Mouse (Mus musculus): ENCODE data around the gene Ak2.

The Ak2 gene

DNA sequence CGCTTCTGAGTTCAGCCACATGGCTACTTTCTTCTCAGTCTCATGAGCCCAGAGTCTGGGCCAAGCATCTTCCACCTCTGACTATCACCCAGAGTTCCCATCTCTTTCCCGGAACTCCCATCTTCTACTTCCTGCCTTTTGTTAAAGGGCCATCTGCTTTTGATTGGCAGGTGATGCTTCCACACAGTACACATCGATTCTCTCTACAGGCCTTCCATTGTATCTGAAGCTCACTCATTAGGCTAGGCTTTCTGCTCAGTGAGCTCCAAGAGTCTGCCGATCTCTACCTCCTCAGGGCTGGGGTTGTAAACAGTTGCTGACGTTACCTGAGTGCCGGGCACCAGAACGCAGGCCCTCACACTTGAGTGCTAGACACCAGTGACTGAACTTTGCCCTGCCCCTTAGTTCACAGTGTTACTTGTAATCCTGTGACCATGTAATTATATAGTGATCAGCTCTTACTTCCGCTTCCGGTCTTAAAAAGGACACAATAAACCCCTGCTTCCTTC, at the start of gene Ak2:
Ak2 (plus strand) TSS at position 459 of the 509 bp plus-strand sequence.
- no peak for DNase-seq (ENCODE audit: low read depth)

GRCm38 (mm10) chr4:128942346-128942745, 49.4 kb upstream of the Ak2 start:
- peak; percentile 55 for DNase-seq (ENCODE audit: low read depth)

- no peak for DNase-seq (ENCODE audit: low read depth)
These were observed 45.0 kb upstream of the Ak2 start for GRCm38 (mm10) chr4:128946736-128947135.

- no peak for DNase-seq (ENCODE audit: low read depth)
These were observed 44.3 kb upstream of the Ak2 start for GRCm38 (mm10) chr4:128947326-128947933.

GRCm38 (mm10) chr4:128948137-128948674, 43.6 kb upstream of the Ak2 start:
- DNase-seq (ENCODE audit: low read depth), result peak; percentile 74

- no peak for DNase-seq (ENCODE audit: low read depth)
These were observed 42.2 kb upstream of the Ak2 start for GRCm38 (mm10) chr4:128949470-128950005.

DNA sequence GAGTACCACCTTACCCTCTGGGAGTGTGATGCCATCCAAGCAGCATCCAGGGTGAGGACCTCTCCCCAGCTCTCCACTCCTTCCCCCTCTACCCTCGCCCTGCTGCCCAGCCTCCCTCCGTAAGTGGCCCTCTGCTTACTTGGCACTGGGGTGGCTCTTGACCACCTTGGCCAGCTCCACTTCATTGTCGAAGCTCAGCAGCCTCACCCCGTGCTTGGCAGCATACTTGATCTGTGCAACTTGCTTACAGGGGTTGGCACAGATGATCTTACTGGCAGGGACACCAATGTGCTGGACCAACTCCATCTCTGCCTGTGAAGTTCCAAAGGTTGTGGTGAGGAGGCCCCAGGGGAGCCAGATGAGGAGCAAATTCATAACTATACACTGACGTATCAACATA, 41.3 kb upstream of the Ak2 start:
- DNase-seq (ENCODE audit: low read depth), result no peak

GRCm38 (mm10) chr4:128953851-128954250, 37.9 kb upstream of the Ak2 start:
- no peak for DNase-seq (ENCODE audit: low read depth)

DNA sequence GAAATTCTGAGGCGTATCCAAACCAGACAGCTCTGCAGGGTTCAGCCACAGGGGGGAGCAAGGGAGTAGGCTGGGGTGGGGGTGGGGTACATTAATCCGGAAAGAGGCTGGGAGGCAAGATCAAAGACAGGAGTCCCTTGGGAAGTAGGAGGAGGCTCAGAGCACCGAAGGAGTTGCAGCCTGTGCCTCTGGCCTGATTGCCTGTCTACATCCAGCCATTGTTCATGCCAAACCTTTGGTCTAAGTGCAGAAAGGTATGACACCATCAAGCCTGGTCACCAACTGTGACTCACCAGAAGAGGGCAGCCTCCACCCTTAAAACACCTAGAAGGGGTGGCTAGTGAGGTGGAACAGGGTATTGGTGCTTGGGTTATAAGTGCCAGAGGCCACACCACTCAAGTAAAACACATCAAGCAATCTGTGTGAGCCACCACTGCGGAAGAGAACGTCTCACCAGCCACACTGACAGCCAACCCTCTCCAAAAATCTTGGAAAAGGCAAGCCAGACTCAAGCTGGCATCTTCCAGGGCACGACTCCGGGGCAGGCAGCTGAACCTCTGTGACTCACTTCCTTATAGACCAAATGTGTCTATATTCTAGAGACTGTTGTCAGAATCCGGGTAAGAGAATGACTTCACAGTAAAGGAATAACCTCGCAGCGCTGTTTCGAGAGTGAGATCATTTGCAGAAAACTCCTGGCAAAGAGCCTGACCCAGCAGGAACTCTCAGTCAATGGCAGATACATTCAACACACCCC, 34.4 kb upstream of the Ak2 start:
- DNase-seq (ENCODE audit: low read depth), result peak; percentile 83

GRCm38 (mm10) chr4:128958156-128958555, 33.6 kb upstream of the Ak2 start:
- no peak for DNase-seq (ENCODE audit: low read depth)

DNA sequence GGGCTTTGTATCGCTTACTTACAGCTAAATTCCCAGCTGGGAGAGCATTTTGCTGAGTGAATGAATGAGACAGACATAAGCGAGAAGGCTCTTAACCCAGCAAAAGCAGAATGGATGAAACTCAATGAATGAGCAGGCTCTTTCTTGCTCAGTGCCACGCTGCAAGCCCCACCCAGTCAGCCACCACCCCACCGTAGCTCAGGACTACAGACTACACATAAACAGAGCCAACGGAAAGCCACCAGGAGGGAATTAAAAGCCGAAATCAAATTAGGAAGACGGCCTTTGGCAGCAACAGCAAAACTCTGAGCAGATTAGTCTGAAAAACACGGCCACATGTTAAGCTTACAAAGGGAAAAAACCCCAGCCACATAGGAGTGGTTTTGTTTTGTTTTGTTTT, 32.9 kb upstream of the Ak2 start:
- no peak for DNase-seq (ENCODE audit: low read depth)

- DNase-seq (ENCODE audit: low read depth), result no peak
These were observed 32.1 kb upstream of the Ak2 start for GRCm38 (mm10) chr4:128959676-128960075.

- DNase-seq (ENCODE audit: low read depth), result no peak
These were observed 30.3 kb upstream of the Ak2 start for GRCm38 (mm10) chr4:128961301-128962028.

DNA sequence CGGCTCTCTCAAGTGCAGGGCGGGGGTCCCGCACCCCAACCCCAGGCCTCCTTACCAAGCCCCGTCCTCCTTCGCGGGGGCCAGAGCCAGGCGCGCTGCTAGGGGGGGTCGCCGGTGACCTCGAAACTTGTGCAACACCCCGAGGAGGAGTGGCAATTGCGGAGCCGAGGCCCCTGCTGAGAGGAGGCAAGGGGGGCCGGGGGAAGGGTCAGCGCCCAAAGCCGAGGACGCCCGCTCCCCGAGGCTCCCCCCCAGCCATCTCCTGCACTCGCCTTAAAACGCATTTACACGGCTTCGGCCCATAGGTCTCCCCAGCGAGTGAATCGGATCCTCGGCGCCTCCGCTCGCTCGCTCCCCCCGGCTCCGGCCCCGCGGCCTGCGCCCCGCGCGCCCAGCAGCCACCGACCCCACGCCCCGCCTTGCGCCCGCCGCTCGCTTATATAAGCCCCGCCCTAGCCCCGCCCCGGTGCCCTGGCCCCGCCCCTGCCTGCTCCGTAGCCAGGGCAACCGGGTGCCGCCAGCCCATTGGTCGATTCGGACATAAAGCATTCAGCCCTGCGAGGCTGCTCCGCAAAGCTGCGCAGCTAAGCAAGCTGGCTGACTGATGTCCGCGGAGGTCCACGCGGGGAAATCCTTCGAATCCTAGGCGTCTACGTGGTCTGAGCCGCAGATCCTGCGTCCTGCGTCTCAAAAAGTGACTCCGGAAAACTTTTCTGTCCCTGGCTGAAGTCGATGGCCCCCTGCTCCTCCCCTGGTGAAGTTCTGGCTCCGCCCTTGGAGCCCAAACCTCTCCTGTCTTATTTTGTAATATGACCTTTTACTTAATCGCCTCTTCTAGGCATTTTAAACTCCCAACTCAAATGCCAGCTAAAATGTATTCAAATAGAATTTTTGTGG, 29.5 kb upstream of the Ak2 start, which contains the start of gene Azin2:
Azin2 (minus strand) TSS at position 414 of the 897 bp plus-strand sequence.
- DNase-seq (ENCODE audit: low read depth), result peak; percentile 93

- no peak for DNase-seq (ENCODE audit: low read depth)
These were observed 28.9 kb upstream of the Ak2 start for GRCm38 (mm10) chr4:128962926-128963290.

DNA sequence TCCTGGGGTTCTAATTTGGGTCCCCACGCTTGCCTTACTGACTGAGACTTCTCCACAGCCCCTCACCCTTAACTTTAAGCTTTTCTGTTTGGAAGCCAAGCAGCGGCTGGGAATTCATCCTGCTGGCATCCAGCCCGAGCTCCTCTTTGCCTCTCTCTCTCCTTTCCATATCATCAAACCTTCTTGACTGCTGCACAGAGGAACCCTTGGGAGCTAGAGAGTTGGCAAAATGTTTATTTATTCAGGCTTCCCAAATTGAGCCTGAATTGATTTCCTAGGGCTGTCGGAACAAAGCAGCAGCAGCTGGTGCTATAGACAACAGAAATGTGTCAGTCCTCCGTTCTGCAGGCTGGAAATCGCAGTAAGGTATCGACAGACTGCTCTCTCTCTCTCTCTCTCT, 25.0 kb upstream of the Ak2 start:
- no peak for DNase-seq (ENCODE audit: low read depth)

- DNase-seq (ENCODE audit: low read depth), result no peak
These were observed 22.7 kb upstream of the Ak2 start for GRCm38 (mm10) chr4:128969081-128969480.

- no peak for DNase-seq (ENCODE audit: low read depth)
These were observed 21.9 kb upstream of the Ak2 start for GRCm38 (mm10) chr4:128969607-128970416.

- DNase-seq (ENCODE audit: low read depth), result no peak
These were observed 21.3 kb upstream of the Ak2 start for GRCm38 (mm10) chr4:128970417-128970807.

- peak; percentile 91 for DNase-seq (ENCODE audit: low read depth)
These were observed 20.6 kb upstream of the Ak2 start for GRCm38 (mm10) chr4:128971065-128971694.
